Mouse (Mus musculus): ENCODE data around the gene Cxcr5. TPM values are rescaled to one million over a fixed set of nuclear protein-coding genes. Genes with fewer than 3 reads are reported as not detected.

Gene Cxcr5
- total and polyA plus RNA-seq, 2 experiments from 2014 or later: not detected

GRCm38 (mm10) chr9:44513610-44514009 lies 48.1 kb downstream of the Cxcr5 start:
- no peaks in the 10 kb centered on the region for H3K27me3 ChIP-seq (ENCODE audit: insufficient read depth, low read length)
- H3K9ac ChIP-seq: no peak overlapping the region
- no peak overlapping the region for H3K27ac ChIP-seq (ENCODE audit: low read depth, low read length)
- no peaks in the 10 kb centered on the region for H3K9me3 ChIP-seq (ENCODE audit: low read length)
- no peak overlapping the region for H3K4me3 ChIP-seq (ENCODE audit: low read depth, low read length)
- H3K4me2 ChIP-seq (ENCODE audit: low read depth): no peak overlapping the region
- DNase-seq (no peak), ATAC-seq (no peak)
- H3K4me1 ChIP-seq (ENCODE audit: insufficient read depth): peaks cover 6% of the 10 kb centered on the region; the same call in 1 of the 2 replicates
- TF ChIP-seq CTCF (IDR thresholded peaks at IDR 0.05; ENCODE audit: low read depth): no peak
- H3K36me3 ChIP-seq (ENCODE audit: insufficient read depth): peaks cover 10% of the 10 kb centered on the region
- 80% methylated on average over 20 of the region's 20 CpGs for WGBS

GRCm38 (mm10) chr9:44513121-44513520 lies 48.6 kb downstream of the Cxcr5 start:
- H3K27me3 ChIP-seq (ENCODE audit: insufficient read depth, low read length): no peaks in the 10 kb centered on the region
- H3K4me2 ChIP-seq (ENCODE audit: low read depth): no peak overlapping the region
- 90% methylated on average over 11 of the region's 11 CpGs for WGBS
- DNase-seq (no peak), ATAC-seq (no peak)
- H3K9me3 ChIP-seq (ENCODE audit: low read length): no peaks in the 10 kb centered on the region
- peaks cover 6% of the 10 kb centered on the region; the same call in 1 of the 2 replicates for H3K4me1 ChIP-seq (ENCODE audit: insufficient read depth)
- no peak overlapping the region for H3K4me3 ChIP-seq (ENCODE audit: low read depth, low read length)
- H3K27ac ChIP-seq (ENCODE audit: low read depth, low read length): no peak overlapping the region
- peaks cover 15% of the 10 kb centered on the region for H3K36me3 ChIP-seq (ENCODE audit: insufficient read depth)
- no peak for TF ChIP-seq CTCF (IDR thresholded peaks at IDR 0.05; ENCODE audit: low read depth)
- no peak overlapping the region for H3K9ac ChIP-seq

- Histone ChIP-seq H3K4me3 (ENCODE audit: low read depth, low read length) (no peak overlapping the region), H3K4me2 (ENCODE audit: low read depth) (no peak overlapping the region), H3K27me3 (ENCODE audit: insufficient read depth, low read length) (no peaks in the 10 kb centered on the region), H3K9me3 (ENCODE audit: low read length) (no peaks in the 10 kb centered on the region), H3K9ac (no peak overlapping the region), H3K4me1 (ENCODE audit: insufficient read depth) (0 out of 2 replicates have a peak, but pooled peaks cover 6% of the 10 kb centered on the region), H3K27ac (ENCODE audit: low read depth, low read length) (no peak overlapping the region), H3K36me3 (ENCODE audit: insufficient read depth) (peaks cover 19% of the 10 kb centered on the region)
- WGBS: 80% methylated on average over 3 of the region's 3 CpGs
- no peak for ATAC-seq
- DNase-seq: no peak
- no peak for TF ChIP-seq CTCF (IDR thresholded peaks at IDR 0.05; ENCODE audit: low read depth)
Measured at GRCm38 (mm10) chr9:44512717-44513003, 49.0 kb downstream of the Cxcr5 start.

- Histone ChIP-seq H3K9me3 (ENCODE audit: low read length) (no peaks in the 10 kb centered on the region), H3K4me1 (ENCODE audit: insufficient read depth) (0 out of 2 replicates have a peak, but pooled peaks cover 6% of the 10 kb centered on the region), H3K4me2 (ENCODE audit: low read depth) (no peak overlapping the region), H3K27me3 (ENCODE audit: insufficient read depth, low read length) (no peaks in the 10 kb centered on the region), H3K9ac (no peak overlapping the region), H3K27ac (ENCODE audit: low read depth, low read length) (no peak overlapping the region), H3K4me3 (ENCODE audit: low read depth, low read length) (no peak overlapping the region), H3K36me3 (ENCODE audit: insufficient read depth) (peaks cover 25% of the 10 kb centered on the region)
- no peak for TF ChIP-seq CTCF (IDR thresholded peaks at IDR 0.05; ENCODE audit: low read depth)
- ATAC-seq (no peak), DNase-seq (no peak)
- 68% methylated on average over 9 of the region's 9 CpGs for WGBS
Measured at GRCm38 (mm10) chr9:44511935-44512716, 49.6 kb downstream of the Cxcr5 start.

GRCm38 (mm10) chr9:44510872-44511601 lies 50.6 kb downstream of the Cxcr5 start:
- Histone ChIP-seq H3K4me2 (ENCODE audit: low read depth) (no peak overlapping the region), H3K4me1 (ENCODE audit: insufficient read depth) (0 out of 2 replicates have a peak, but pooled peaks cover 6% of the 10 kb centered on the region), H3K9ac (no peak overlapping the region), H3K27me3 (ENCODE audit: insufficient read depth, low read length) (no peaks in the 10 kb centered on the region), H3K9me3 (ENCODE audit: low read length) (no peaks in the 10 kb centered on the region), H3K27ac (ENCODE audit: low read depth, low read length) (0 out of 2 replicates have a peak overlapping the region, but pooled peaks have one; percentile 9), H3K4me3 (ENCODE audit: low read depth, low read length) (no peak overlapping the region), H3K36me3 (ENCODE audit: insufficient read depth) (peaks cover 35% of the 10 kb centered on the region)
- no peak for TF ChIP-seq CTCF (IDR thresholded peaks at IDR 0.05; ENCODE audit: low read depth)
- DNase-seq (peak; percentile 54), ATAC-seq (peak; percentile 48)
- WGBS: 61% methylated on average over 5 of the region's 5 CpGs

- no peak for TF ChIP-seq CTCF (IDR thresholded peaks at IDR 0.05; ENCODE audit: low read depth)
- no peaks in the 10 kb centered on the region for H3K27me3 ChIP-seq (ENCODE audit: insufficient read depth, low read length)
- DNase-seq (no peak), ATAC-seq (peak; percentile 9; the same call in 1 of the 2 replicates)
- no peaks in the 10 kb centered on the region for H3K9me3 ChIP-seq (ENCODE audit: low read length)
- H3K27ac ChIP-seq (ENCODE audit: low read depth, low read length): no peak overlapping the region; the same call in 1 of the 2 replicates
- 23% methylated on average over 9 of the region's 9 CpGs for WGBS
- 0 out of 2 replicates have a peak, but pooled peaks cover 6% of the 10 kb centered on the region for H3K4me1 ChIP-seq (ENCODE audit: insufficient read depth)
- H3K9ac ChIP-seq: no peak overlapping the region
- H3K4me3 ChIP-seq (ENCODE audit: low read depth, low read length): peak overlapping the region; percentile 16; the same call in 1 of the 2 replicates
- peak overlapping the region; percentile 39; the same call in 1 of the 2 replicates for H3K4me2 ChIP-seq (ENCODE audit: low read depth)
- H3K36me3 ChIP-seq (ENCODE audit: insufficient read depth): peaks cover 42% of the 10 kb centered on the region
Measured at GRCm38 (mm10) chr9:44510355-44510871, 51.3 kb downstream of the Cxcr5 start.

All from forebrain, postnatal 0 days (tissue).